Mouse (Mus musculus): ENCODE measurements around the gene St6galnac5.
A peak's percentile ranks its signal among the peaks of the same experiment; 100 is the strongest.
"Not testable (repeated sequence)": the region's sequence is repeated elsewhere in the genome, so short reads cannot be mapped to it uniquely, and the experiment has no call there.

The St6galnac5 gene

GRCm38 (mm10) chr3:152813905-152814304, 168.1 kb downstream of the St6galnac5 start:
- ATAC-seq (ENCODE audit: insufficient number of reproducible peaks, low FRiP score, low TSS enrichment), result no peak

- peak; percentile 45; the same call in 1 of the 2 replicates for ATAC-seq (ENCODE audit: insufficient number of reproducible peaks, low FRiP score, low TSS enrichment)
These were observed 182.2 kb downstream of the St6galnac5 start for GRCm38 (mm10) chr3:152799738-152800431.

- ATAC-seq (ENCODE audit: insufficient number of reproducible peaks, low FRiP score, low TSS enrichment), result no peak
These were observed 184.7 kb downstream of the St6galnac5 start for GRCm38 (mm10) chr3:152797354-152797753.

GRCm38 (mm10) chr3:152796216-152796615, 185.8 kb downstream of the St6galnac5 start:
- no peak for ATAC-seq (ENCODE audit: insufficient number of reproducible peaks, low FRiP score, low TSS enrichment)

GRCm38 (mm10) chr3:152793006-152793405, 189.0 kb downstream of the St6galnac5 start:
- no peak for ATAC-seq (ENCODE audit: insufficient number of reproducible peaks, low FRiP score, low TSS enrichment)

- no peak; the same call in 1 of the 2 replicates for ATAC-seq (ENCODE audit: insufficient number of reproducible peaks, low FRiP score, low TSS enrichment)
These were observed 189.4 kb downstream of the St6galnac5 start for GRCm38 (mm10) chr3:152792601-152793000.

GRCm38 (mm10) chr3:152788301-152788953, 193.6 kb downstream of the St6galnac5 start:
- not testable (repeated sequence) for ATAC-seq (ENCODE audit: insufficient number of reproducible peaks, low FRiP score, low TSS enrichment)

- not testable (repeated sequence) for ATAC-seq (ENCODE audit: insufficient number of reproducible peaks, low FRiP score, low TSS enrichment)
These were observed 197.7 kb downstream of the St6galnac5 start for GRCm38 (mm10) chr3:152784353-152784752.

- ATAC-seq (ENCODE audit: insufficient number of reproducible peaks, low FRiP score, low TSS enrichment), result peak; percentile 64; the same call in 1 of the 2 replicates
These were observed 198.3 kb downstream of the St6galnac5 start for GRCm38 (mm10) chr3:152783792-152784191.

GRCm38 (mm10) chr3:152779819-152780218, 202.2 kb downstream of the St6galnac5 start:
- ATAC-seq (ENCODE audit: insufficient number of reproducible peaks, low FRiP score, low TSS enrichment), result no peak

GRCm38 (mm10) chr3:152776872-152777540, 205.0 kb downstream of the St6galnac5 start:
- no peak for ATAC-seq (ENCODE audit: insufficient number of reproducible peaks, low FRiP score, low TSS enrichment)

- ATAC-seq (ENCODE audit: insufficient number of reproducible peaks, low FRiP score, low TSS enrichment), result no peak
These were observed 205.7 kb downstream of the St6galnac5 start for GRCm38 (mm10) chr3:152776363-152776762.

GRCm38 (mm10) chr3:152770056-152770455, 212.0 kb downstream of the St6galnac5 start:
- no peak for ATAC-seq (ENCODE audit: insufficient number of reproducible peaks, low FRiP score, low TSS enrichment)

- no peak for ATAC-seq (ENCODE audit: insufficient number of reproducible peaks, low FRiP score, low TSS enrichment)
These were observed 214.6 kb downstream of the St6galnac5 start for GRCm38 (mm10) chr3:152767485-152767884.
